Mouse (Mus musculus) G1E (cell line): ENCODE measurements at regions not wholly inside any gene's neighbourhood (a gene's known extent, or its start where the extent isn't known, plus 50 kb on each side); places are given as distances from the start of the nearest gene placed in this dataset.

ENCODE experiments used
- CTCF ChIP-seq: IDR thresholded peaks from 2 replicates; pipeline ENCODE4 v1.5.1; 2012; ENCODE audit warnings: low read depth, low read length, inconsistent platforms, mixed read lengths
- GATA1 ChIP-seq: IDR thresholded peaks from 2 replicates; pipeline ENCODE4 v1.6.1; 2012; ENCODE audit warnings: borderline replicate concordance, low read length, inconsistent platforms, mixed read lengths
- GATA2 ChIP-seq: IDR thresholded peaks from 2 replicates; pipeline ENCODE4 v1.6.1; 2012; ENCODE audit warnings: low read depth, low read length, inconsistent platforms, borderline replicate concordance
- POLR2AphosphoS5 ChIP-seq: IDR thresholded peaks from 2 replicates; pipeline ENCODE4 v1.6.1; 2012; ENCODE audit warnings: low read depth, low read length, inconsistent platforms; ENCODE audit not compliant: insufficient replicate concordance
- TAL1 ChIP-seq: conservative IDR thresholded peaks from 2 replicates; pipeline ENCODE4 v1.6.1; 2012; ENCODE audit warnings: low read depth, low read length, inconsistent platforms, mixed read lengths

DNA sequence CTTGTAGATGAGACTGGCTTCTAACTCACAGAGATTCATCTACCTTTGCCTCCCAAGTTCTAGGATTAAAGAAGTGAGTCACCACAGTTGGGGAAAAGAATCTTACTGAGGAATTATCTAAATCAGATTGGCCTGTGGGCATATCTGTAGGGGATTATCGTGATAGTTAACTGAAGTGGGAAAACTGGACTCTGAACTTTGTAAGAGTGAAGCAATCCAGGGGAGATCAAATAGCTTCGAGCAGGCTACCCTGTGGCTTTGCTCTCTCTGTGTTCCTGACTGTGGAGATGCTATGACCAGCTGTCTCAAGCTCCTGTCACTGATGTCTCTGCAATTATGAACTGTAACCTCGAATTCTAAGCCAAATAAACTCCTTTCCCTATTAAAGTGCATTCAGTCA lies 80.7 kb upstream of the Tlk1 start:
- no peak for TF ChIP-seq GATA1
- no peak for TF ChIP-seq CTCF
- no peak for TF ChIP-seq TAL1
- no peak for TF ChIP-seq GATA2
- no peak for TF ChIP-seq POLR2AphosphoS5
